Mouse (Mus musculus): Measurements from ENCODE around the gene Ap3b2. TPM values are rescaled to one million over a fixed set of nuclear protein-coding genes. Genes with fewer than 3 reads are reported as not detected.

Ap3b2 gene
- total and polyA plus RNA-seq, 3 experiments = not detected

- Histone ChIP-seq H3K36me3 (replicated peaks in 1 of 2; ENCODE audit: control insufficient read depth in 1 of 2, insufficient read depth in 1 of 2, low read length in 1 of 2) (no peaks in the 10 kb centered on the region), H3K27ac (ENCODE audit: insufficient read depth, low read depth) (no peak overlapping the region), H3K79me2 (replicated peaks; ENCODE audit: control insufficient read depth, extremely low read depth, insufficient read depth, poor library complexity, severe bottlenecking) (no peaks in the 10 kb centered on the region), H3K4me3 (replicated peaks in 1 of 3; ENCODE audit: low read depth in 2 of 3, low read length in 2 of 3, poor library complexity in 1 of 3) (no peak overlapping the region), H3K4me1 (ENCODE audit: control insufficient read depth in 1 of 2, insufficient read depth in 2 of 2) (no peaks in the 10 kb centered on the region), H3K27me3 (replicated peaks) (peaks cover 16% of the 10 kb centered on the region), H3K9me3 (replicated peaks; ENCODE audit: low read length) (peaks cover 10% of the 10 kb centered on the region), H3K4me2 (ENCODE audit: insufficient read depth, low read depth, poor library complexity, severe bottlenecking) (no peak overlapping the region), H3K9ac (ENCODE audit: insufficient read depth, low read depth) (no peak overlapping the region)
- TF ChIP-seq CTCF (conservative IDR thresholded peaks at IDR 0.05 in 1 of 2, IDR thresholded peaks at IDR 0.05 in 1 of 2; ENCODE audit: low read depth in 2 of 2, low read length in 2 of 2) = no peak
- TF ChIP-seq USF2 (conservative IDR thresholded peaks at IDR 0.05; ENCODE audit: low read depth, low read length) = no peak
- TF ChIP-seq POLR2AphosphoS2 (IDR thresholded peaks at IDR 0.05; ENCODE audit: low read depth, low read length) = no peak
- TF ChIP-seq TCF12 (IDR thresholded peaks at IDR 0.05; ENCODE audit: low read depth, low read length) = no peak
- TF ChIP-seq MXI1 (IDR thresholded peaks at IDR 0.05; ENCODE audit: low read depth, low read length) = no peak
- TF ChIP-seq PAX5 (IDR thresholded peaks at IDR 0.05; ENCODE audit: low read length) = no peak
- TF ChIP-seq ZMIZ1 (IDR thresholded peaks at IDR 0.05; ENCODE audit: low read depth, low read length) = no peak
- no peak for TF ChIP-seq NELFE (IDR thresholded peaks at IDR 0.05; ENCODE audit: low read depth, low read length)
- TF ChIP-seq USF1 (IDR thresholded peaks at IDR 0.05; ENCODE audit: low read depth, low read length) = no peak
- no peak for TF ChIP-seq MAZ (IDR thresholded peaks at IDR 0.05; ENCODE audit: low read depth, low read length)
- no peak for TF ChIP-seq ZC3H11A (IDR thresholded peaks at IDR 0.05; ENCODE audit: low read depth, low read length)
- no peak for TF ChIP-seq HCFC1 (IDR thresholded peaks at IDR 0.05; ENCODE audit: low read depth, low read length)
- no peak for TF ChIP-seq MEF2A (IDR thresholded peaks at IDR 0.05; ENCODE audit: borderline replicate concordance, low read depth, low read length)
- no peak for DNase-seq (ENCODE audit: extremely low read depth)
- in situ Hi-C loops (cut with MboI; ENCODE audit: low pct_ligation_motif_present, low pct_unique_long_range_greater_than_20kb, low sequenced_read_pairs) (no loop called here), dilution Hi-C loops (cut with MboI; ENCODE audit: extremely low pct_ligation_motif_present, extremely low pct_unique_long_range_greater_than_20kb, low sequenced_read_pairs) (no loop called here)
These were observed 40.7 kb downstream of the Ap3b2 start for GRCm38 (mm10) chr7:81452971-81453441.

Other genes starting within 250 kb of the Ap3b2 start
- 5,063 and 5,120 TPM in 2 replicates for gene Rps17, start 148.7 kb downstream of the Ap3b2 start, total RNA-seq (2012; rRNA removed)
- 4,582 and 5,238 TPM in 2 replicates for gene Rps17, start 148.7 kb downstream of the Ap3b2 start, total RNA-seq (2014; rRNA removed)
- 2,159 and 2,532 TPM in 2 replicates for gene Rps17, start 148.7 kb downstream of the Ap3b2 start, polyA plus RNA-seq (2012; ENCODE audit: insufficient read length, low read depth)
- gene Cpeb1, start 38.5 kb downstream of the Ap3b2 start, total RNA-seq (2012; rRNA removed) = not detected in 2 replicates
- gene Cpeb1, start 38.5 kb downstream of the Ap3b2 start, total RNA-seq (2014; rRNA removed) = not detected in 2 replicates
- gene Cpeb1, start 38.5 kb downstream of the Ap3b2 start, polyA plus RNA-seq (2012; ENCODE audit: insufficient read length, low read depth) = 0.12 and 0.26 TPM in 2 replicates
- not detected in 2 replicates for gene BC048679, start 4.4 kb upstream of the Ap3b2 start, total RNA-seq (2012; rRNA removed)
- not detected in 2 replicates for gene BC048679, start 4.4 kb upstream of the Ap3b2 start, total RNA-seq (2014; rRNA removed)
- not detected in 2 replicates for gene BC048679, start 4.4 kb upstream of the Ap3b2 start, polyA plus RNA-seq (2012; ENCODE audit: insufficient read length, low read depth)
- 1.2 and 1.6 TPM in 2 replicates for gene Fsd2, start 73.0 kb upstream of the Ap3b2 start, total RNA-seq (2012; rRNA removed)
- gene Fsd2, start 73.0 kb upstream of the Ap3b2 start, total RNA-seq (2014; rRNA removed) = 0.18 and 0.26 TPM in 2 replicates
- gene Fsd2, start 73.0 kb upstream of the Ap3b2 start, polyA plus RNA-seq (2012; ENCODE audit: insufficient read length, low read depth) = 0.54 and 0.56 TPM in 2 replicates
- 9.7 and 13.3 TPM in 2 replicates for gene Whamm, start 77.3 kb upstream of the Ap3b2 start, total RNA-seq (2012; rRNA removed)
- 5.2 and 5.4 TPM in 2 replicates for gene Whamm, start 77.3 kb upstream of the Ap3b2 start, total RNA-seq (2014; rRNA removed)
- gene Whamm, start 77.3 kb upstream of the Ap3b2 start, polyA plus RNA-seq (2012; ENCODE audit: insufficient read length, low read depth) = 11.2 and 13.3 TPM in 2 replicates
- 0.08 TPM in 1 of 2 replicates, not detected in the other for gene Homer2, start 213.6 kb upstream of the Ap3b2 start, total RNA-seq (2012; rRNA removed)
- not detected in 2 replicates for gene Homer2, start 213.6 kb upstream of the Ap3b2 start, total RNA-seq (2014; rRNA removed)
- not detected in 2 replicates for gene Homer2, start 213.6 kb upstream of the Ap3b2 start, polyA plus RNA-seq (2012; ENCODE audit: insufficient read length, low read depth)

Data from CH12.LX (cell line).